Mouse (Mus musculus) small intestine, adult 2 months (tissue): ENCODE data around the gene Jhy.

ENCODE experiments used
- CTCF ChIP-seq: fragments of 200-500 bp; IDR thresholded peaks from 2 replicates; pipeline ENCODE4 v1.5.1; 2012; ENCODE audit warnings: low read depth, mild to moderate bottlenecking, control low read depth, inconsistent platforms, low read length, moderate library complexity, mixed read lengths; ENCODE audit not compliant: insufficient replicate concordance, insufficient read length; ENCODE audit errors: extremely low read depth
- POLR2A ChIP-seq: fragments of 200-500 bp; IDR thresholded peaks from 2 replicates; pipeline ENCODE4 v1.6.1; 2012; ENCODE audit warnings: low read depth, mild to moderate bottlenecking, control low read depth, inconsistent platforms, low read length, moderate library complexity

DNA sequence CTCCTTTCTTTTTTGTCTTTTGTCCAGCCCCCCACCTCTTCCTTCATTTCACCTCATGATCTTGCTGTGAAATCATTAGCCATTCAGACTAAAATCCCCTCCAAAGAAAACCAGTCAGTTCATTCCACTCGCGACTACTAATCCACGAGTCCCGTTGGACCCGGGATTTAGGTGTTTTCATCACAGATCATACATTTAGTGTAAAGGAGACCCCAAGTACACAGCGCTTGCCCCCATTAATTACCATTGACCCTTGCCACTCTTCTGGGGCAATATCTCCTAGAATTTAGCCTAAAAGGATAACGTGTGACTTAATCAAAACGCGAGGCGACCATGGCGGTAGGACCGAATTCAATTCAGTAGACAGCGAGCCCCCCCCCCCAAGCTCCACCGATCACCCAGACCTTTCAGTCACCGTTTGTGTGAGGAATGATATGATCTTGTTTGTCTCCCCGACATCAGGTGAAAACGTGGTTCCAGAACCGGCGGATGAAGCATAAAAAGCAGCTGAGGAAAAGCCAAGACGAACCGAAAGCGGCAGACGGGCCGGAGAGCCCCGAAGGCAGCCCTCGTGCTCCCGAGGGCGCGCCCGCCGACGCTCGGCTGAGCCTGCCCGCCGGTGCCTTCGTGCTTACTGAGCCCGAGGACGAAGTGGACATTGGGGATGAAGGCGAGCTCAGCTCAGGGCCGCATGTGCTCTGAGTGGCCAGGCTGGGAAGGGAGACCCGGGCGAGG, 86.6 kb downstream of the Jhy start:
- TF ChIP-seq CTCF (no peak), POLR2A (no peak)
